Mouse (Mus musculus): Measurements from ENCODE around the gene Fam207a. TPM values are rescaled to one million over a fixed set of nuclear protein-coding genes. Genes with fewer than 3 reads are reported as not detected.

The Fam207a gene
- 8.7 TPM for polyA plus RNA-seq (2015; fragmentation: Illumina TruSeq; extraction: RNeasy Lipid Tissue Mini Kit (QIAGEN cat#74804); ENCODE audit: insufficient read depth, low replicate concordance)

DNA sequence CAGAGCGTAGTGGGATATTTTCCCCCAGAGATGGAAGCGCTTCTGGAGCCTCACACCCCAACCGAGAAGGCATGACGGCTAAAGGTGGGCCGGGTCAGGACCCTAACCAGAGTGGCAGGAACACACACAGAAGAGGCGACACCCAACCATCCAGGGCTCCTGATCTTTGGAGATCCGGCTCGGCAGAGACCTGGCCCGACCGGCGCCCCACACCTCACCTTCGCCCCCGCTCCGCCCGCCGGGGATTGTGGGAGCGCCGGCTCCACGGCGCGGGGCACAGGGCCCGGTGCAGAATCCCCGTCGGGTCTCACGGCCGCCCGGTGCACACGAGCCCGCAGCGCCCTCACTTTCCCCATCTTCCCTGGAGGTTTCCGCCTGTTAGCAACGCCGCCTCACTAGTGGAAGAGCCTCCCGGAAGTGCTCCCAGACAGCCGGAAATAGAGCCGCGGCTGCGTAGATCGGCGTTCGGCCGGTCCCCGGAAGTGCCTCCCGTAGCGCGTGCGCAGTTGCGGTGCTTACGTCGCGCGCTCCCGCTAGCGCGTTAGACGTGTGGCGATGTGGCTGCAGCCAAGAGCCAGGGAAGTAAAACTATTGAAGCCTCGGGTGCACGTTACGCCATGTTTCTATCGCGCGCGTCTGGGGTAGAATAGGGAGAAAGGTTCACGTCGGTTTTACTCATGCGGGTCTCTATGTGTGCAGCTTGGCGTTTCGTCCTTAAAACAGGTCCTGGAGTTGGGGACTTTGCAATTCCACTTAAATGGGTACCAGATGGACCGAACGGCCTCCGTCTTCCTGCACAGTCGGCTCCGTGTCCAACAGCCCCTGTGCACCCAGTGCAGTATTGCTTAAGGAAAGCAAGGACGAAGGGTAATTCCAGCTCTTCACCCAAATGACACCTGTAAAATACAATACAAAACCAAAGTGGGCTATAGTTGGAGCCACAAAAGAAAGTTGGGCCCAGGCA, at the start of gene Fam207a:
TSS of gene Fam207a (minus strand) at position 401 of the 964 bp plus-strand sequence.

GRCm38 (mm10) chr10:77530140-77530539, 14.6 kb upstream of the Fam207a start, which contains the start of gene Itgb2:
Gene Itgb2, plus strand, starts transcription at chr10:77530252.

Other genes starting within 250 kb of the Fam207a start
- gene Adarb1, start 97.5 kb downstream of the Fam207a start, polyA plus RNA-seq (2015; fragmentation: Illumina TruSeq; extraction: RNeasy Lipid Tissue Mini Kit (QIAGEN cat#74804); ENCODE audit: insufficient read depth, low replicate concordance): 3.1 TPM
- 140 TPM for gene Itgb2, start 14.5 kb upstream of the Fam207a start, polyA plus RNA-seq (2015; fragmentation: Illumina TruSeq; extraction: RNeasy Lipid Tissue Mini Kit (QIAGEN cat#74804); ENCODE audit: insufficient read depth, low replicate concordance)
- 83.9 TPM for gene Pttg1ip, start 65.9 kb upstream of the Fam207a start, polyA plus RNA-seq (2015; fragmentation: Illumina TruSeq; extraction: RNeasy Lipid Tissue Mini Kit (QIAGEN cat#74804); ENCODE audit: insufficient read depth, low replicate concordance)
- gene Sumo3, start 90.3 kb upstream of the Fam207a start, polyA plus RNA-seq (2015; fragmentation: Illumina TruSeq; extraction: RNeasy Lipid Tissue Mini Kit (QIAGEN cat#74804); ENCODE audit: insufficient read depth, low replicate concordance): 158 TPM
- not detected for gene Gm49325, start 90.4 kb upstream of the Fam207a start, polyA plus RNA-seq (2015; fragmentation: Illumina TruSeq; extraction: RNeasy Lipid Tissue Mini Kit (QIAGEN cat#74804); ENCODE audit: insufficient read depth, low replicate concordance)
- 33.2 TPM for gene Ube2g2, start 106.5 kb upstream of the Fam207a start, polyA plus RNA-seq (2015; fragmentation: Illumina TruSeq; extraction: RNeasy Lipid Tissue Mini Kit (QIAGEN cat#74804); ENCODE audit: insufficient read depth, low replicate concordance)
- gene Tspear, start 170.8 kb upstream of the Fam207a start, polyA plus RNA-seq (2015; fragmentation: Illumina TruSeq; extraction: RNeasy Lipid Tissue Mini Kit (QIAGEN cat#74804); ENCODE audit: insufficient read depth, low replicate concordance): 0.23 TPM
- gene Gm19402, start 175.0 kb upstream of the Fam207a start, polyA plus RNA-seq (2015; fragmentation: Illumina TruSeq; extraction: RNeasy Lipid Tissue Mini Kit (QIAGEN cat#74804); ENCODE audit: insufficient read depth, low replicate concordance): not detected
- not detected for gene Gm9508, start 181.4 kb upstream of the Fam207a start, polyA plus RNA-seq (2015; fragmentation: Illumina TruSeq; extraction: RNeasy Lipid Tissue Mini Kit (QIAGEN cat#74804); ENCODE audit: insufficient read depth, low replicate concordance)
- gene Gm10272, start 190.8 kb upstream of the Fam207a start, polyA plus RNA-seq (2015; fragmentation: Illumina TruSeq; extraction: RNeasy Lipid Tissue Mini Kit (QIAGEN cat#74804); ENCODE audit: insufficient read depth, low replicate concordance): not detected
- not detected for gene Gm10024, start 195.7 kb upstream of the Fam207a start, polyA plus RNA-seq (2015; fragmentation: Illumina TruSeq; extraction: RNeasy Lipid Tissue Mini Kit (QIAGEN cat#74804); ENCODE audit: insufficient read depth, low replicate concordance)
- not detected for gene Gm10142, start 200.0 kb upstream of the Fam207a start, polyA plus RNA-seq (2015; fragmentation: Illumina TruSeq; extraction: RNeasy Lipid Tissue Mini Kit (QIAGEN cat#74804); ENCODE audit: insufficient read depth, low replicate concordance)
- gene Krtap12-1, start 204.8 kb upstream of the Fam207a start, polyA plus RNA-seq (2015; fragmentation: Illumina TruSeq; extraction: RNeasy Lipid Tissue Mini Kit (QIAGEN cat#74804); ENCODE audit: insufficient read depth, low replicate concordance): not detected
- not detected for gene Gm10100, start 210.7 kb upstream of the Fam207a start, polyA plus RNA-seq (2015; fragmentation: Illumina TruSeq; extraction: RNeasy Lipid Tissue Mini Kit (QIAGEN cat#74804); ENCODE audit: insufficient read depth, low replicate concordance)
- not detected for gene Gm18596, start 226.9 kb upstream of the Fam207a start, polyA plus RNA-seq (2015; fragmentation: Illumina TruSeq; extraction: RNeasy Lipid Tissue Mini Kit (QIAGEN cat#74804); ENCODE audit: insufficient read depth, low replicate concordance)
- gene Gm9736, start 235.6 kb upstream of the Fam207a start, polyA plus RNA-seq (2015; fragmentation: Illumina TruSeq; extraction: RNeasy Lipid Tissue Mini Kit (QIAGEN cat#74804); ENCODE audit: insufficient read depth, low replicate concordance): not detected
- not detected for gene Gm3233, start 243.9 kb upstream of the Fam207a start, polyA plus RNA-seq (2015; fragmentation: Illumina TruSeq; extraction: RNeasy Lipid Tissue Mini Kit (QIAGEN cat#74804); ENCODE audit: insufficient read depth, low replicate concordance)

Measured in spleen, adult 10 weeks (tissue).